Comparison of ENCODE assay signal across 10 mouse cellular contexts in the genomic region with DNA sequence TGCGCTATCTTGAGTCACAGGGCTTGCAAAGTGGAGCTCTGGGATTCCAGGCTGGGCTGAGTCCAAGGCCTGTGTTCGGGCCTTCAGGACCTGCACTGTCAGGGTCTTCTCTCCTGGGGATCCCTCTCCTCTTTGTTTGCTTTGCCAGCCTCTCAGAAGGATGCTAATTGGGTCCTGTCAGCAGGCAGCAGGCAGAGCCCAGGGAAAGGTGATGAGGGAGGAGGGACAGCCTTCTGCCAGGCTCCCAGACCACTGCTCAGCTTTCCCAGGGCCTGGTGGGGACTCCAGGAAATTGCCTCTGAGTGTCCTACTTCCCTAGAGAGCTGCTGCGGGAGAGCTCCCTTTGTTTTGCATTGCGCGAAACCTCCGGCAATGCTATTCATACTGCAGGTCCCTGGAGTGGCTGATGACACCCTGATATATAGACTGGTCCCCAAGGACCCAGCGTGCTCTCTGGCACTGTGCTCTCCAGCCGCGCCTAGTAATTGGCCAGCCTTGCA.
DNase-seq lines count a peak whose midpoint lies in the region; ATAC-seq lines count a peak whose summit lies in the region.
"Had no signal": no experiment of that assay in that cellular context is flagged by ENCODE, and none has a peak within 500 bp of the region (broad histone marks: within the 10 kb centered on the region; RNA-seq: fewer than 3 reads in every experiment).

No protein-coding gene starts in this region.

- H3K27me3 ChIP-seq in heart, embryonic 13.5 days (replicated peaks): peaks cover 83% of the 10 kb centered on the region
- peaks cover 5% of the 10 kb centered on the region; the same call in 1 of the 2 replicates for H3K27me3 ChIP-seq in forebrain, embryonic 15.5 days
- peaks cover 37% of the 10 kb centered on the region for H3K27me3 ChIP-seq in midbrain, embryonic 13.5 days

- H3K4me2 ChIP-seq in heart, embryonic 13.5 days: peak overlapping the region; percentile 68; the same call in 1 of the 2 replicates
- H3K4me2 ChIP-seq in forebrain, embryonic 15.5 days (replicated peaks): peak overlapping the region; percentile 31; the same call in 1 of the 2 replicates
- peak overlapping the region; percentile 7; the same call in 1 of the 2 replicates for H3K4me2 ChIP-seq in midbrain, embryonic 13.5 days (replicated peaks)

- no peaks in the 10 kb centered on the region for H3K9me3 ChIP-seq in heart, embryonic 13.5 days
- no peaks in the 10 kb centered on the region for H3K9me3 ChIP-seq in forebrain, embryonic 15.5 days
- no peaks in the 10 kb centered on the region for H3K9me3 ChIP-seq in midbrain, embryonic 13.5 days

- WGBS in heart, embryonic 13.5 days: 23% methylated on average over 9 of the region's 9 CpGs
- WGBS in forebrain, embryonic 15.5 days: 16% methylated on average over 9 of the region's 9 CpGs
- 12% methylated on average over 9 of the region's 9 CpGs for WGBS in midbrain, embryonic 13.5 days

- no peak for ATAC-seq in heart, embryonic 13.5 days (ENCODE audit: extremely low read depth, insufficient number of reproducible peaks, low FRiP score, low TSS enrichment)
- no peak; the same call in 1 of the 2 replicates for ATAC-seq in forebrain, embryonic 15.5 days (replicated peaks)
- ATAC-seq in midbrain, embryonic 13.5 days: peak; percentile 61

- H3K4me1 ChIP-seq in heart, embryonic 13.5 days: peaks cover 27% of the 10 kb centered on the region
- peaks cover 30% of the 10 kb centered on the region for H3K4me1 ChIP-seq in forebrain, embryonic 15.5 days
- peaks cover 35% of the 10 kb centered on the region for H3K4me1 ChIP-seq in midbrain, embryonic 13.5 days (replicated peaks)

- H3K27ac ChIP-seq in heart, embryonic 13.5 days (replicated peaks): no peak overlapping the region
- peak overlapping the region; percentile 73 for H3K27ac ChIP-seq in forebrain, embryonic 15.5 days (replicated peaks)
- H3K27ac ChIP-seq in midbrain, embryonic 13.5 days: peak overlapping the region; percentile 68

- H3K36me3 ChIP-seq in heart, embryonic 13.5 days: no peaks in the 10 kb centered on the region
- H3K36me3 ChIP-seq in forebrain, embryonic 15.5 days: no peaks in the 10 kb centered on the region
- H3K36me3 ChIP-seq in midbrain, embryonic 13.5 days: no peaks in the 10 kb centered on the region

- intact Hi-C loops in heart, postnatal 25 days (cut with DNase I): loop anchor here (2.0 to 5.0 kb wide), 4 partner anchors 47 to 232 kb away; no protein-coding TSS in a partner anchor

- H3K4me3 ChIP-seq in heart, embryonic 13.5 days: no peak overlapping the region
- no peak overlapping the region for H3K4me3 ChIP-seq in forebrain, embryonic 15.5 days
- no peak overlapping the region for H3K4me3 ChIP-seq in midbrain, embryonic 13.5 days (replicated peaks)

- H3K9ac ChIP-seq in heart, embryonic 13.5 days: no peak overlapping the region
- peak overlapping the region; percentile 7; the same call in 1 of the 2 replicates for H3K9ac ChIP-seq in forebrain, embryonic 15.5 days (replicated peaks)
- H3K9ac ChIP-seq in midbrain, embryonic 13.5 days (replicated peaks): no peak overlapping the region

- DNase-seq in heart, postnatal 25 days (ENCODE audit: low spot score): no peak
- peak; percentile 38 for DNase-seq in embryo, embryonic 10.5 days (ENCODE audit: low spot score)
- no peak for DNase-seq in layer of hippocampus, postnatal 10 days (ENCODE audit: low spot score in 2 of 2)
- no peak for DNase-seq in spleen, adult 18-20 months
- no peak for DNase-seq in right cerebral cortex, postnatal 14 days
- DNase-seq: adrenal gland, adult 8-10 months; thymus, adult 2 months had no signal

Comparison
In these comparisons a context has a peak if more than half of its experiments do, and no peak if none do; other contexts are left out.
1. H3K4me2 ChIP-seq: peak in every context shown above with its lines; median percentile 68 in heart, embryonic 13.5 days; 31 in forebrain, embryonic 15.5 days; 7 in midbrain, embryonic 13.5 days.